Mouse (Mus musculus) naive thymus-derived CD4-positive, alpha-beta T cell, adult 5 months (primary cell): ENCODE measurements around the gene Atp11b. TPM values are rescaled to one million over a fixed set of nuclear protein-coding genes. Genes with fewer than 3 reads are reported as not detected.

ENCODE experiments used
- polyA plus RNA-seq: library from polyadenylated mRNA; unstranded; fragments of 100-300 nt; shearing (Covaris generic); gene quantifications from one replicate; pipeline ENCODE4 v1.2.1, GENCODE M21; 2017

The Atp11b gene
- polyA plus RNA-seq = 302 TPM

DNA sequence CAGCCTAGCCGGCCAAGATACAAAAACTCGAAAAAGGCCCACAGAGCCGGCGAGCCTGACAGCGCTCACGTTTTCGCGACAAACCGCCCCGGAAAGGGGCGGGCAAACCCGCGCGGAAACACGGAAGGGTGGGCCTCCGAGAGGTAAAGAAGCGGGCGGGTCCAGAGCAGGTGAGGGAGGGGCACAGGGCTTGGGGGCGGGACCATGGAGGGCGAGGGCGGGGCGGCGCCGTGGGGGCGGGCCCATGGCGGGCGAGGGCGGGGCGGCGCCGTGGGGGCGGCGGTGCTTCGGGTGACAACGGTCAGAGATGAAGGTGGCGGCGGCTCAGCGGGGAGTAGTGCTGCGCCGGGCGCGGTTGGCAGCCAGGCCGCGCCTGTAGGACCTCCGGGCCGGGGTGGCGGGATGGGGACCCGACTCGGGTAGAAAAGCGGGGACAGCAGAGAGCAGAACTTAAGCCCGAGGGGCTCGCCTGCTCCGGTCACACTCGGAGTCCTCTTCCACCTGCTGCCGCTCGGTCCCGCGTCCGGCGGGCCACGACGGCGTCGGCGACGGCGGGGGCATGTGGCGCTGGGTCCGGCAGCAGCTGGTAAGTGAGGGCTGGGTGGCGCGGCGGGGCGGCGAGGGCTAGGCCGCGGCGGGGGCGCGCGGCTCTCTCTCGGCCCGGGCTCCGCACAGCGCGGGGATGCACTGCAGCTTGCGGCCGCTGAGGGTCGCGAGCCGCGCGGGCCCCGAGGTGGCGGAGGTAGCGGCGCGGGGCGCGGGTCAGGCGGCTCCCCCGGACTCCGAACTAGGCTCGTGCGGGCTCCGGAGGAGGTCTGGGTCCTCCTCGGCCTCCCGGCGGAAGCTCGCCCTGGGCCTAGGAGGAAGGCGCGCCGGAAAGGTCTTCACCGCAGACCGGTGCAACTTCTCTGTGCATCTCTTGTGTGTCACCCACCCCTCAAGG lies at the start of gene Atp11b:
Gene Atp11b (plus strand): TSS at position 282 of the 943 bp plus-strand sequence.

Other genes with a start within 250 kb of the Atp11b start
- 71.1 TPM for gene Dcun1d1, start 183.3 kb downstream of the Atp11b start, polyA plus RNA-seq
- 27.0 TPM for gene Mccc1, start 246.6 kb downstream of the Atp11b start, polyA plus RNA-seq